Mouse (Mus musculus): ENCODE data around the gene Rai1.

- TF ChIP-seq GATA1 (IDR thresholded peaks at IDR 0.05; ENCODE audit: borderline replicate concordance, low read length) (no peak), FLI1 (IDR thresholded peaks at IDR 0.05; ENCODE audit: low read length) (no peak)
These were observed 53.5 kb downstream of the Rai1 start for GRCm38 (mm10) chr11:60158271-60158670.

Data from megakaryocyte, embryonic 14.5 days (primary cell).